Mouse (Mus musculus): ENCODE measurements at regions not wholly inside any gene's neighbourhood (a gene's known extent, or its start where the extent isn't known, plus 50 kb on each side); places are given as distances from the start of the nearest gene placed in this dataset.

DNA sequence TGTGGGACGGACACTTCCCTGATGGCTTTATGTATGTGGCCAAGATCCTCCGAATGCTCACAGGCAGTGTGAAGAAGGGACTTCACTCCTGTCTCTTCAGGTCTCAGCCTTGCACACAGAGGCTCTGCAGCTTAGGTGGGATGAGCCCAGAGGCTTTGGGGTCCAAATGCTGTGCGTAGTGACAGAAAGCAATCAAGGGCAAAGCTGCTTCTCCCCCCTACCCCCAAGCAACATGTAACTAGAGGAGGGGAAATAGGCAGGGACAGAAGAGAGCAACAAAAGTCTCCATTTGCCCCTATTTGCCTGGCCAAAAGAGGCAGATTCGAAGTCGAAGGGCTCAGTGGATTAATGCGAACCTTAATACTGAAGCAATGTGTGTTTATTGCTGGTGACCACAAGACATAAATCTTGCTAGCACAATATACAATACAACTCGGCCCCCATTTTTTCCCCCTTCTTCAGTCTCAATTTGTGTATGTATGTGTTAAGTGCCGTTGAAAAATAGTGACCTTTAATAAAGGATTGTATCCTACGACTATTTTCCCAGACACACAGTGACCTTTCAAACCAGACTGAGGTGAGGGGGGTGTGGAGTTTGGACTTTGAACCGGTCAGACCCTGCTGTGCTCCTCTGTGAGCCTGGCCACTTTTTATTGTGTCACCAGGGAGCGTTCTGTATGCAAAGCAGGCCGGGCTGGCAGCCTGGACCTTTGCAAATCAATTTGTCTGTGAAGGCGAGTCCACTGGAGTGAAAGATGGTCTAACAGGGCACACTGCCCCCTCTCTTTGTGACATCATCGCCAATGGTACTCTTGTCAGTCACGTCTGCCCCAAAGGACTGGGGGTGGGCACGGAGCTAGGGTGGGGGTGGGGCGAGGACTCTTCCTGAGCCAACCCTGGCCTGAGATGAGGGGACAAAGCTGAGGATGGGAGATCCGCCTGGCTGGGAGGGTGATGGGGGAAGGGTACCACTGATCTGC lies 208.6 kb downstream of the Bcl11a start:
- H3K4me2 ChIP-seq (replicated peaks; ENCODE audit: low read depth, low read length), result no peak overlapping the region
- H3K27ac ChIP-seq (ENCODE audit: low read length), result no peak overlapping the region
- TF ChIP-seq EP300 (IDR thresholded peaks at IDR 0.05), result no peak
- no peak for TF ChIP-seq CTCF (IDR thresholded peaks at IDR 0.05)
- 39% methylated on average over 18 of the region's 18 CpGs for WGBS
- H3K9me3 ChIP-seq (ENCODE audit: low read length), result no peaks in the 10 kb centered on the region
- no peak overlapping the region for H3K4me3 ChIP-seq (ENCODE audit: low read depth, low read length)
- H3K36me3 ChIP-seq (ENCODE audit: insufficient read depth, low read length), result no peaks in the 10 kb centered on the region
- no peaks in the 10 kb centered on the region for H3K27me3 ChIP-seq (replicated peaks; ENCODE audit: insufficient read depth, low read length)
- H3K9ac ChIP-seq (replicated peaks; ENCODE audit: low read depth), result no peak overlapping the region
- no peak for DNase-seq (ENCODE audit: low spot score)
- H3K4me1 ChIP-seq (ENCODE audit: insufficient read depth, low read depth, low read length), result no peaks in the 10 kb centered on the region
- no peak for ATAC-seq

DNA sequence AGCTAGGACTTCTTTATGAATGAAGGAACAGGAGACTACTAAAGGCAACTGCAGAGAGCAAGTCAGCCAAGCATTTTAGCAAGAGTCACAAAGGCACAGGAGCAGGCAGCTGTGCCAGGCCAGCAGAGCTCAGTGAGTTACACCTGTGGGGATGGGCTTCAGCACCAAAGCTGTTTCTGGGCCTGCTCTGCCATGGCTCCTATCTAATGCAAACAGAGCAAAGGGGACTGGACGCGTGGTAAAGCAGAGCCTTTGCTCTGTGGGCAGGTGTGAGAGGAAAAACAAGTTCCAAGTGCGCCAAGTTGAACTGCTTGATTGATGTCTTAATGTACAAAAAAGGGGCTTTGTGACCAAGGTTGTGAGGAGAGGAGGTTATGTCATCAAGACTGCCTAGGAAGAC lies 215.4 kb downstream of the Bcl11a start:
- Histone ChIP-seq H3K4me3 (ENCODE audit: low read depth, low read length) (no peak overlapping the region), H3K9me3 (ENCODE audit: low read length) (no peaks in the 10 kb centered on the region), H3K4me2 (replicated peaks; ENCODE audit: low read depth, low read length) (no peak overlapping the region), H3K27me3 (replicated peaks; ENCODE audit: insufficient read depth, low read length) (no peaks in the 10 kb centered on the region), H3K27ac (ENCODE audit: low read length) (no peak overlapping the region), H3K4me1 (ENCODE audit: insufficient read depth, low read depth, low read length) (no peaks in the 10 kb centered on the region), H3K9ac (replicated peaks; ENCODE audit: low read depth) (no peak overlapping the region), H3K36me3 (ENCODE audit: insufficient read depth, low read length) (no peaks in the 10 kb centered on the region)
- TF ChIP-seq CTCF (IDR thresholded peaks at IDR 0.05), result no peak
- TF ChIP-seq EP300 (IDR thresholded peaks at IDR 0.05), result no peak
- 60% methylated on average over 3 of the region's 3 CpGs for WGBS
- ATAC-seq, result no peak
- no peak for DNase-seq (ENCODE audit: low spot score)

DNA sequence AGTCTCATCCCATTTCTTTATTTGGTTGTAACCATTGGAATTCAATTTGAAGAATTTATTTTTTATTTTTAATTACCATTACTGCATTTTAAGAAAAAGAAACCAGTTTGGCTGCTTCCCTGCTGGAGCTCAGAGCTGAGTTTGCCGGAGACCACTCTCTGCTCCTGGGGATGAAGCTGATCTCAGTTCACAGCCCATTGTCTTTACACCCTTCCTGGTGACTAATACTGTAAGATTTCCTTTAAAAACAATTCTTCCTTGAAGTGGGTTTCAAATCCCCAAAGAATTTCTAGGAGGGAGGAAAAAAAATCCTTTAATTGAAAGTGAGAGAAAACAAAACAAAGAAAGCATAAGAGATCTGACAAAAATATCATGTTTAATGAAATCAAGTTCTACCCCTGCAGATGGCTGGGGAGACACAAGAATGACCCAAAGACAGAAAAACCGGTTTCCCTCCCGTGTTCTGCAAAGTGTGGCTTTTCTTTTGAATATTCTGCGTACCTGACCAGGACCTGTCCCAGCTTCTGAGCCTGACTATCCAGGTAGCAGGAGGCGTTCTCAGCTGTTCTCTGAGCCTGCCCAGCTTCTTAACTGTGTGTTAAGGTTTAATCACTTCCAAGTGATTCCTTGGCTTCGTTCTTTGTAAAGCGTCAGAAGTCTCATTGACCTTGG lies 216.1 kb downstream of the Bcl11a start:
- no peak for DNase-seq (ENCODE audit: low spot score)
- H3K4me2 ChIP-seq (replicated peaks; ENCODE audit: low read depth, low read length), result no peak overlapping the region
- no peaks in the 10 kb centered on the region for H3K9me3 ChIP-seq (ENCODE audit: low read length)
- H3K27ac ChIP-seq (ENCODE audit: low read length), result no peak overlapping the region
- WGBS, result 51% methylated on average over 7 of the region's 7 CpGs
- H3K36me3 ChIP-seq (ENCODE audit: insufficient read depth, low read length), result no peaks in the 10 kb centered on the region
- no peaks in the 10 kb centered on the region for H3K4me1 ChIP-seq (ENCODE audit: insufficient read depth, low read depth, low read length)
- no peak overlapping the region for H3K9ac ChIP-seq (replicated peaks; ENCODE audit: low read depth)
- TF ChIP-seq CTCF (IDR thresholded peaks at IDR 0.05) (no peak), EP300 (IDR thresholded peaks at IDR 0.05) (no peak)
- no peak overlapping the region for H3K4me3 ChIP-seq (ENCODE audit: low read depth, low read length)
- H3K27me3 ChIP-seq (replicated peaks; ENCODE audit: insufficient read depth, low read length), result no peaks in the 10 kb centered on the region
- no peak for ATAC-seq

DNA sequence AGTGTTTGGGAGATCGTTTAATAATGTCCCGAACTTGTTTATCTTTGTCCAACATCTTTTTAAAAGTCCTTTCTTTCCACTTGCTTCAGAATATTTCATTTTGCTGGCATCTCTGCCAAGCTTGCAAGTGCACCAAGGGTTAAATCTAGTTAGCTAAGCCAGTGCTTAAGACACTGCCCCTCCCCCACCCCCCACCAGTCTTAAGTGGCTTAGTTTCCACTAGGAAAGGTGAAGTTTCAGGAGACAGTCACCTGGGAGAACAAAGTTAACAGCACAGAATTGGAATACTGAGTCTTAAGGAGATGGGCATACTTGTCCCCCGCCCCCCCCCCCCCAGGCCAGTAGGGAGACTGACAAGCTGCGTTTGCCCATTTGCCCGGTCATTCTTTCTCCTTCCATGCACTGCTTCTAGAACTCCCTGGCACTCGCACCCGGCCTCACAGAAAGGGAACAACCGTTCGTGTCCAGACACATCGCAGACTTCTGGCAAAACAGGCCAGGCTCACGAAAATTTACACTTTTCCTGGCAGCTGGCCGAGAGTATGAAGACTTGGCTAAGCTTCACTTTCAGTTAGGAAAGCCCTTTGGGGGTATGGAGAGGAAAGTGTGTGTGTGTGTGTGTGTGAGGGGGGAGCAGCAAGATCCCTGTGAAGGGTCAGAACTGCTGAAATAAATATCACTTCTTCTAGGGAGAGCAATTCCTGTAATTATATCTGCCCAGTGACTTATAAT lies 219.2 kb downstream of the Bcl11a start:
- Histone ChIP-seq H3K9me3 (ENCODE audit: low read length) (no peaks in the 10 kb centered on the region), H3K27ac (ENCODE audit: low read length) (no peak overlapping the region), H3K4me2 (replicated peaks; ENCODE audit: low read depth, low read length) (peak overlapping the region; percentile 31; the same call in 1 of the 2 replicates), H3K9ac (replicated peaks; ENCODE audit: low read depth) (no peak overlapping the region), H3K27me3 (replicated peaks; ENCODE audit: insufficient read depth, low read length) (no peaks in the 10 kb centered on the region), H3K36me3 (ENCODE audit: insufficient read depth, low read length) (no peaks in the 10 kb centered on the region), H3K4me1 (ENCODE audit: insufficient read depth, low read depth, low read length) (no peaks in the 10 kb centered on the region), H3K4me3 (ENCODE audit: low read depth, low read length) (no peak overlapping the region)
- 15% methylated on average over 12 of the region's 12 CpGs for WGBS
- TF ChIP-seq EP300 (IDR thresholded peaks at IDR 0.05), result no peak
- ATAC-seq (no peak; the same call in 1 of the 2 replicates), DNase-seq (ENCODE audit: low spot score) (peak; percentile 41)

DNA sequence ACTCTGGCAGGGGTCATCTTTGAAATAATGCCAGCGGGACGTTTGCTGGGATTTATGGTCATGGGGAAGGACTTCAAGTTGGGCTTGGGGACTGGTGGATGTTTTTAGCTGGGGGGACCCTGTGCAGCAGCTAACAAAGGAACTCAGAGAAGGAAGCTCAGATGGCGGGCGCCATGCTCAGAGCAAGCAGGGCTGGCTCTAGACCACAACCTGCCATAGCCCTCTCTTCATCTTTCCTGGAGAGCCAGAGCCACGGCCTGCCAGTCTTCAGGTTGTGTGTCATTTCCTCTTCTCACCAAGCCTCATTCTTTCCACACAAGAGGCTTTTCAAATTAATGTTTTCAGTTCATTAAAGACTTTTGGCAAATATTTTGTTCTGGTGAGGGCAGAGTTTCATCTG lies 219.9 kb downstream of the Bcl11a start:
- Histone ChIP-seq H3K36me3 (ENCODE audit: insufficient read depth, low read length) (no peaks in the 10 kb centered on the region), H3K9ac (replicated peaks; ENCODE audit: low read depth) (no peak overlapping the region), H3K9me3 (ENCODE audit: low read length) (no peaks in the 10 kb centered on the region), H3K27ac (ENCODE audit: low read length) (no peak overlapping the region), H3K4me3 (ENCODE audit: low read depth, low read length) (no peak overlapping the region), H3K4me1 (ENCODE audit: insufficient read depth, low read depth, low read length) (no peaks in the 10 kb centered on the region), H3K4me2 (replicated peaks; ENCODE audit: low read depth, low read length) (no peak overlapping the region), H3K27me3 (replicated peaks; ENCODE audit: insufficient read depth, low read length) (no peaks in the 10 kb centered on the region)
- WGBS, result 41% methylated on average over 5 of the region's 5 CpGs
- ATAC-seq (no peak), DNase-seq (ENCODE audit: low spot score) (no peak)
- no peak for TF ChIP-seq CTCF (IDR thresholded peaks at IDR 0.05)

DNA sequence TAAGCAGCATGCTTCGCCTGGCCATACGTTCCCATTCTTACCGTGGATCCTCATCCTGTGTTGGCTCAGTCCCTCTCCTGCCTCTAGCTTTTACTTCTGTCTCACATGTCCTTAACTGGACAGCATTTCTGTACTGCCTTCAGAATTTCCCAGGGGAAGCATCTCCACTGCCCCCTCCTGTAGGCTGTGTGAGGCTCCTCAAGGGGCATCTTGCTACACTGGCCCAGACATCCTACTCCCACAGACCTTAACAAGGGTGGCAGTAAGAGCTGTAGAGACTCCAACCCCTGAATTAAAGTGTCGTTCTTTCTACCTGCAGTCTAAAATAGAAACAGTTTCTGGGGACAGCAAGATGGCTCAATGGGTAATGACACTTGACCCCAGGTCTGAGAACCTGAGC lies 222.5 kb downstream of the Bcl11a start:
- ATAC-seq (no peak), DNase-seq (ENCODE audit: low spot score) (no peak)
- H3K27ac ChIP-seq (ENCODE audit: low read length), result no peak overlapping the region
- no peaks in the 10 kb centered on the region for H3K27me3 ChIP-seq (replicated peaks; ENCODE audit: insufficient read depth, low read length)
- H3K9ac ChIP-seq (replicated peaks; ENCODE audit: low read depth), result no peak overlapping the region
- no peak overlapping the region for H3K4me2 ChIP-seq (replicated peaks; ENCODE audit: low read depth, low read length)
- no peaks in the 10 kb centered on the region for H3K9me3 ChIP-seq (ENCODE audit: low read length)
- WGBS, result 84% methylated on average over 4 of the region's 4 CpGs
- no peaks in the 10 kb centered on the region for H3K4me1 ChIP-seq (ENCODE audit: insufficient read depth, low read depth, low read length)
- no peak overlapping the region for H3K4me3 ChIP-seq (ENCODE audit: low read depth, low read length)
- TF ChIP-seq EP300 (IDR thresholded peaks at IDR 0.05), result no peak
- no peak for TF ChIP-seq CTCF (IDR thresholded peaks at IDR 0.05)
- no peaks in the 10 kb centered on the region for H3K36me3 ChIP-seq (ENCODE audit: insufficient read depth, low read length)

All from lung, postnatal 0 days (tissue).